Mouse (Mus musculus) midbrain, embryonic 16.5 days (tissue): ENCODE measurements around the gene Olfr1480. TPM values are rescaled to one million over a fixed set of nuclear protein-coding genes. Genes with fewer than 3 reads are reported as not detected.

Experiments used
- ATAC-seq: fragments of 200-750 bp; cut with Nextera tagmentation; 2 replicates; pipeline ENCODE4 v1.8.0; 2017; ENCODE audit warnings: moderate TSS enrichment
- H3K27ac ChIP-seq: fragments of 300-500 bp; sonication (generic); 2 replicates; pipeline ENCODE4 v1.5.1; 2014; ENCODE audit warnings: mild to moderate bottlenecking, low read length, mixed read lengths
- H3K27me3 ChIP-seq: fragments of 300-500 bp; sonication (generic); 2 replicates; pipeline ENCODE4 v1.6.1; 2014; ENCODE audit warnings: low read depth, low read length, mixed read lengths; ENCODE audit not compliant: control insufficient read depth, insufficient read depth
- H3K36me3 ChIP-seq: fragments of 300-500 bp; sonication (generic); 2 replicates; pipeline ENCODE4 v1.6.1; 2014; ENCODE audit warnings: mild to moderate bottlenecking, low read length, moderate library complexity, mixed read lengths; ENCODE audit not compliant: control insufficient read depth, insufficient read depth
- H3K4me1 ChIP-seq: fragments of 300-500 bp; sonication (generic); 2 replicates; pipeline ENCODE4 v1.6.1; 2014; ENCODE audit warnings: mild to moderate bottlenecking, low read length, mixed read lengths; ENCODE audit not compliant: control insufficient read depth, insufficient read depth
- H3K4me2 ChIP-seq: fragments of 300-500 bp; sonication (generic); 2 replicates; pipeline ENCODE4 v1.6.1; 2014; ENCODE audit warnings: mild to moderate bottlenecking, low read length, mixed read lengths
- H3K4me3 ChIP-seq: fragments of 300-500 bp; sonication (generic); 2 replicates; pipeline ENCODE4 v1.5.1; 2014; ENCODE audit warnings: low read depth, mild to moderate bottlenecking, low read length, moderate library complexity, mixed read lengths
- H3K9ac ChIP-seq: fragments of 300-500 bp; sonication (generic); 2 replicates; pipeline ENCODE4 v1.6.1; 2014; ENCODE audit warnings: low read depth, low read length, mixed read lengths
- H3K9me3 ChIP-seq: fragments of 300-500 bp; sonication (generic); replicated peaks from 2 replicates; pipeline ENCODE4 v1.6.1; 2014; ENCODE audit warnings: mild to moderate bottlenecking, low read length, mixed read lengths; ENCODE audit not compliant: control insufficient read depth, poor library complexity, severe bottlenecking
- WGBS: fragments of 180-500 bp; shearing (Covaris S2); extraction: QIAGEN DNeasy Blood & Tissue Kit; methylation state at CpG from one replicate; pipeline ENCODE4 v1.1.7; 2014; 5-methylcytosine and 5-hydroxymethylcytosine counted together
- polyA plus RNA-seq: library from polyadenylated mRNA; unstranded; fragments of >200 nt; fragmentation: Nextera tagmentation; extraction: Ambion mirVana; gene quantifications from 2 replicates; pipeline ENCODE4 v1.2.1, GENCODE M21; 2015

Olfr1480 gene
- not detected in 2 replicates for polyA plus RNA-seq

- Histone ChIP-seq H3K36me3 (no peaks in the 10 kb centered on the region), H3K4me2 (no peak within 1 kb of the TSS), H3K9ac (no peak within 1 kb of the TSS), H3K4me3 (no peak within 1 kb of the TSS), H3K9me3 (peaks cover 2% of the 10 kb centered on the region; the same call in 1 of the 2 replicates), H3K27ac (no peak within 1 kb of the TSS), H3K27me3 (no peaks in the 10 kb centered on the region), H3K4me1 (no peaks in the 10 kb centered on the region)
- ATAC-seq: no peak
- 84% methylated on average over 2 of the region's 2 CpGs for WGBS
Observed at GRCm38 (mm10) chr19:13527613-13528012, at the start of gene Olfr1480. TSS of gene Olfr1480 (plus strand) at chr19:13527913.

GRCm38 (mm10) chr19:13480096-13480495 is 47.6 kb upstream of the Olfr1480 start, which contains the start of gene Olfr1475:
TSS of gene Olfr1475 (minus strand) at chr19:13480196.
- Histone ChIP-seq H3K27ac (no peak within 1 kb of the TSS), H3K9ac (no peak within 1 kb of the TSS), H3K27me3 (no peaks in the 10 kb centered on the region), H3K36me3 (no peaks in the 10 kb centered on the region), H3K4me1 (no peaks in the 10 kb centered on the region), H3K4me2 (no peak within 1 kb of the TSS), H3K9me3 (no peaks in the 10 kb centered on the region), H3K4me3 (no peak within 1 kb of the TSS)
- no peak for ATAC-seq

- no peaks in the 10 kb centered on the region; the same call in 1 of the 2 replicates for H3K9me3 ChIP-seq
- no peak for ATAC-seq
- 71% methylated on average over 3 of the region's 3 CpGs for WGBS
- no peak within 1 kb of the TSS for H3K27ac ChIP-seq
- H3K4me1 ChIP-seq: no peaks in the 10 kb centered on the region
- H3K9ac ChIP-seq: no peak within 1 kb of the TSS
- H3K36me3 ChIP-seq: no peaks in the 10 kb centered on the region
- no peak within 1 kb of the TSS for H3K4me3 ChIP-seq
- H3K4me2 ChIP-seq: no peak within 1 kb of the TSS
- H3K27me3 ChIP-seq: no peaks in the 10 kb centered on the region
Observed at GRCm38 (mm10) chr19:13500246-13500645, 27.5 kb upstream of the Olfr1480 start, which contains the start of gene Olfr1477. TSS of gene Olfr1477 (plus strand) at chr19:13500546.

Other genes starting within 250 kb of the Olfr1480 start
- not detected in 2 replicates for gene Olfr1465, start 212.4 kb upstream of the Olfr1480 start, polyA plus RNA-seq
- not detected in 2 replicates for gene Olfr1466, start 189.1 kb upstream of the Olfr1480 start, polyA plus RNA-seq
- not detected in 2 replicates for gene Olfr1467, start 165.7 kb upstream of the Olfr1480 start, polyA plus RNA-seq
- not detected in 2 replicates for gene Olfr1469, start 120.1 kb upstream of the Olfr1480 start, polyA plus RNA-seq
- gene Olfr1471, start 84.5 kb upstream of the Olfr1480 start, polyA plus RNA-seq: not detected in 2 replicates
- gene Olfr1472, start 71.8 kb upstream of the Olfr1480 start, polyA plus RNA-seq: not detected in 2 replicates
- not detected in 2 replicates for gene Olfr1474, start 58.3 kb upstream of the Olfr1480 start, polyA plus RNA-seq
- not detected in 2 replicates for gene Olfr1475, start 47.7 kb upstream of the Olfr1480 start, polyA plus RNA-seq
- gene Olfr1477, start 27.4 kb upstream of the Olfr1480 start, polyA plus RNA-seq: not detected in 2 replicates
- not detected in 2 replicates for gene Olfr1484, start 55.6 kb downstream of the Olfr1480 start, polyA plus RNA-seq
- gene Olfr1487, start 89.5 kb downstream of the Olfr1480 start, polyA plus RNA-seq: not detected in 2 replicates
- gene Olfr1489, start 103.7 kb downstream of the Olfr1480 start, polyA plus RNA-seq: not detected in 2 replicates
- gene Olfr1490, start 123.2 kb downstream of the Olfr1480 start, polyA plus RNA-seq: not detected in 2 replicates
- gene Olfr1491, start 169.4 kb downstream of the Olfr1480 start, polyA plus RNA-seq: not detected in 2 replicates
- not detected in 2 replicates for gene Olfr1493-ps1, start 195.4 kb downstream of the Olfr1480 start, polyA plus RNA-seq
- gene Olfr1494, start 211.8 kb downstream of the Olfr1480 start, polyA plus RNA-seq: not detected in 2 replicates
- gene Olfr1495, start 236.7 kb downstream of the Olfr1480 start, polyA plus RNA-seq: not detected in 2 replicates
- gene Olfr1496, start 250.0 kb downstream of the Olfr1480 start, polyA plus RNA-seq: not detected in 2 replicates